Mouse (Mus musculus): ENCODE measurements around the gene Gm20388.

Gene Gm20388

DNA sequence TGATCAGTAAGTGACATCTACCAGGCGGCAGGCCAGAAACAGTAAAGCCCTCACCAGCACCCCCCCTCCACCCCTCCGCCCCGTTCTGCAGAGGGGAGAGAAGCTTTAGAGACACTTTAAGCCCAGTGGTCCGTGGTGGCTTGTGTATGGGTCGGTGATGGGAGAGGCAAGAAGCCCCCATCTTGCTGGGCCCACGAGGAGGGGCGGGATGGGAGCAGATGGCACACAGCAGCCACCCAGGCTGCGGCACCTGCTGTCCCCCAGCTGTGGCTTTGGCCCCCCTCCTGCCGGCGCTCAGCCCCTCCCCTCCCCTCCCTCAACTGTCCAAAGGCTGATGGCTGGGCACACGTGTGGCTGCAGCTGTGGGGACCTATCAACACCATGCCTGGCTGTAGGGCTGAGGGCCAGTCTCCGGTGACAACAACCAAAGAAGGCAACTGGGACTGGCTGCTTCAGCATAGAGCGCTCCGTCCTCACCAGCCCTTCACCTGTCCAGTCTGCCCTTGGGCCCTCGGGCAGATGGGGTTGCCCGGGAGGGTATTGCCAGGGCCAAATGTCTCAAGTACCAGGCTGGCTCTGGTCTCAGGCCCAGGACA is 2740.8 kb downstream of the Gm20388 start:
- no peak for DNase-seq (ENCODE audit: low spot score in 2 of 2)

DNA sequence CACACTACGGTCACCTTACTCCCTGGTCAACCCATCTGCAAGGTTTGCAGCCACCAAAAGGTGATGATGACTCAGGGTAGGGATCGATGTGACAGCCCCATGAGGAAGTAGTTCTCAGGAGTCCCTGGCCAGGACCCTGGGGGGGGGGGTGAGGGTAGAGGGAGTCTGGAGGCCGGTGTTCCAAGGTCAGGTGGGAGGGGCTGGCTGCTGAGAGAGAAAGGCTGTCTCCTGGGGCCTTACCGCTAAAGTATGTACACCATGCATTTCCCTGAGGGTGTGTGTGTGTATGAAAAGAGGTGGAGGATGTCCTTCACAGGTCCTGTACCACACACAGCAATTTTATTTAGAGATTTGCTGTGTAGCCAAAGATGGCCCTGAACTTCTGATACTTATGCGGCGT is 2742.0 kb downstream of the Gm20388 start:
- no peak for DNase-seq (ENCODE audit: low spot score in 2 of 2)

DNA sequence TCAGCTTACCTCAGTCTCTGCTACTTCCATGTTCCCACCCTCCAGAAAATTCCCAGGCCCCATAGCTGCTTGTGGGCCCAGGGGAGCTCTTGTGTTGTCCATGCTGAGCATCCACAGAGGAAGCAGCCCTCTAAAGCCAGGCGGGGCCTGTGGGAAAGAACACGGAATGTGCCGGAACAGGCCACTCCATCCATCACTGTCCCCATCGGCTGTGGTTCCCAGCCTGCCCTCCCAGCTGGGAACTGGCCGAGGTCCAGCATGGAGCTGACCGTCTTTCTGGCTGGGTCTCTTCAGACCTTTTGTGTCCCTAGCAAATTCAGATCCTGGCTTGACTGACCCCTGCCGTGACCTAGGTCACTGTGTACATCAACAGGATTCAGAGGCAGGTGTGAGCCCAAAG is 2744.1 kb downstream of the Gm20388 start:
- no peak for DNase-seq (ENCODE audit: low spot score in 2 of 2)

DNA sequence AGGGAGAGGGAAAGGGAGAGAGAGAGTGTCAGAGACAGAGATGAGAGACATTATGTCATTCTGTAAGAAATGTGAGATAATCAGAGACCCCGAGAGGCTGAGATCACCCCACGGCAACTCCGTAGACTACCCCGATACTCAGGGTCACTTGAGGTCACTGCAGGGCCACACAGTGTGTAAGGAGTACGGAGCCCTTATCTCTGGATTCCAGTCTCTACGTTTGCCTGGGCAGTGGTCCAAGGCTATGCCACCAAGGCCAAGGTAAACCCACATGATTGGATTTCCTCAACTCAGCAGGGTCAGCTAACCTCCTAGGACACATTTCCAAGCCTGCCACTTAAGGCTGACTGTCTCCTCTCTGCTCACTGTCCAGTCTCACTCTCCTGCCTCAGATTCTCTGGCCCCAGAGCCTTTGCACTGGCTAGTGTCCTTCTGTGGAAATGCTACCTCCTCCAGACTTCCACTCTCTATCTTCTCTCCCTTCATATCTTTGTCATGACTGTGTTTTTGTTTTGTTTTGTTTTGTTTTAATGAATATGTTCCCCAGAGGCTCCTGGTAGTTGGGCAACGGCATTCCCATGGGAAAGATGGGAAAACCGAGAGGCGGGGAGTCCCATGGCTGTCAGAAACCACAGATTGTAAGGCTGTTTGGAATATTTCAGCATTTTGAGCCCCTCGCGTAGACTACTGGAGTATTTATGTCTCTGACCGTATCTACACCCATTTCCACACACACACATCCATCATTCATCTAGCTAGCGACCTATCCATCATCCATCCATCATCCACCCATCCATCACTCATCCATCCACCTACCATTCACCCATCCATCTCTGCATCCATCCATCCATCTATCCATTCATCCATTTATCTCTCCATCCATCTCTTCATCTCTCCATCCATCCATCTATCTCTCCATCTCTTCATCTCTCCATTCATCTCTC is 2745.7 kb downstream of the Gm20388 start:
- peak in 1 of 2 experiments; percentile 59 for DNase-seq (ENCODE audit: low spot score in 2 of 2)

DNA sequence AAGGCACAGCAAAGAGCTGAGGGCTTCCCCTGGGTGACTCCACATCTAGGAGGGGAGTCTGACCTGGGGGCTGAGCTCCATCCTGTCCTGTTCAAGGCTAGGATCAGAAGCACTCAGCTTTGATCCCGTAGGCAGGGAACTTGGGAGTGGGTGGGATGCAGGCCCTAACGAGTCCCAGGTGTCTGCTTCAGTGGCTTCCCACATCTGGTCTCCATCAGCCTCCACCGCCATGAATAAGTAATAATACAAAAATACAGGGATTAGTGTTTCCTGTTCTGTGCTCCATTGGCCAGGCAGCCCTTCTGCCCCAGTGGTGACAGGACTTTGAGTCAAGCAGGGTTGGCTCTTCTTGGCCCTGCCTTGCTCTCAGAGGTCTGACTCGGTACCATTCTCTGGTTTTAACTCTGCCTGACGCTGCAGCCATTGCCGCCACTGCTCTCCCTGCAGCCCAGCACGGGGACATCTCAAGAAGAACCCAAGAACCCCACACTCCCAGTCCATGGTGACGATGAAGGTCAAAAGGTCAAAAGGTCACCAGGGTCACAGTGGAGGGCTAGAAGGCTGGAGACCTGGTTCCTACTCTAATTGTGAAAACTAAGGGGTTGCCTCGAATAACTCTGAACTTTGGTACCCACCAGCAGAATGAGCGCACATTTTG is 2747.6 kb downstream of the Gm20388 start:
- DNase-seq (ENCODE audit: low spot score in 2 of 2), result no peak

DNA sequence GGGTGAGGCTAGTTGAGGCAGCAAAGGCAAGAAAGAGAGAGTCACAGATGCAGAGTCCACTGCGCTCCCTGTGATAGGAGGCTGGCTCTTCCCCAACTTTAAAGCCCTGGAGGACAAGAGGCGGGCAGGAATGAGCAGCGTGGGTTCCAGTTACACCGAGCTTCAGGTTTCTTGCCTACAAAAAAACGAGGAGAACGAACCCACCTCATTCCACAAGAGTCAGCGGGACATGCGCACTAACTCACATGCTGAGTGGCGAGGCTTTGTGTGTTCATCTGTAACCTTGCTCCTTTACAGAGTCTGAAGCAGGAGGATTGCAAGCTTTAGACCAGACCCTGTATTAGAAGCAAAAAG is 2748.1 kb downstream of the Gm20388 start:
- DNase-seq (ENCODE audit: low spot score in 2 of 2), result no peak

DNA sequence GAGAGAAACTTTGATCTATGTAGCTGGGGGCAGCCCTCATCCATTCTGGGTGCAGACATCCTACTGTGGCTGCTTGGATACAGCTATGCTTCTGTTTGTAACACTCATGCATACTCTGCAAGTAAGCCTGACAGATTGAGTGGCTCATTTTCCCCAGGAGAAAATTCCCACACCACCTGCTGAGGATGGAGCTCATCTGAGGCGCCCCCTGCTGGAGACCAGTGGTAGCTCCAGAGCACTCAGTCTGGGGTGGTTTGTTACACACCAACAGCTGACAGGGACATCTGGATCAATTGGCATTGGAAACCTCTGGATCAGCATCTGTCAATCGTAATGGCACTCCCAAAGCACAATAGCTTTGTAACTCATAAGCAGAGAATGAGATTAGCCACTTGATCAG is 2749.4 kb downstream of the Gm20388 start:
- DNase-seq (ENCODE audit: low spot score in 2 of 2), result peak in 1 of 2 experiments; percentile 79

DNA sequence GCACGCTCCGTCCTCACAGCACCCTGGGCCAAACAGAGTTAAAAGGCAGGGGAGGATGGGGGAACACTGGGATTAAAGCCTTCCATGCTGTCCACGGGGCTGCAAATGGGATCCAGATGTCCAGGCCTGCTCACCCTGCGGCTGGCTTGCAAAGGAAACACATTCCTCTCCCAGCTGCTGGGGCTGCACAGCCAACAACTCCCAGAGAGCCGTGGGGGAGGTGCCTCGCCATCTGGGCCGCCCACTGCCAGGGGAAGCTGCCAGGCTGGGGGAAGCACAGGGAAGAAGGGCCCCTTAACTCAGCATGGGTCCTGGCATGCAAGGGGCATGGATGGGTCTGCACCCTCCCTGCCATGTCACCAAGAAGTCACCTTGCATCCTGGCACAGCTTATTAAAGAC is 2750.5 kb downstream of the Gm20388 start:
- DNase-seq (ENCODE audit: low spot score in 2 of 2), result no peak

DNA sequence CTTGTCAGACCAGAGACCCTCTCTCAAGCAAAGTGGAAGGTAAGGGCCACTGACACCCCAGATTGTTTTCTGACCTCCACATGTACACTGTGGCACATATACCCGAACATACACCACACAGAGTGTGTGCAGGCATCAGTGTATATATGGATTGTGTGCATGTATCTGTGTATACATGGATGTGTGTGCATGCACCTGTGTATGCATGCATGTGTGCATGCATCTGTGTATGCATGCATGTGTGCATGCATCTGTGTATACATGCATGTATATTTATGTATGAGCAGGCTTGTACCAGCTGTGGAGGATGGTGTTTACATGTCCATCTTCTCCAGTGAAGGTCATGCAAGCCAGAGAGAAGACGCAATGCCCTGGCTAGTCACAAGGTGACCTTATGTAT is 2751.3 kb downstream of the Gm20388 start:
- no peak for DNase-seq (ENCODE audit: low spot score in 2 of 2)

DNA sequence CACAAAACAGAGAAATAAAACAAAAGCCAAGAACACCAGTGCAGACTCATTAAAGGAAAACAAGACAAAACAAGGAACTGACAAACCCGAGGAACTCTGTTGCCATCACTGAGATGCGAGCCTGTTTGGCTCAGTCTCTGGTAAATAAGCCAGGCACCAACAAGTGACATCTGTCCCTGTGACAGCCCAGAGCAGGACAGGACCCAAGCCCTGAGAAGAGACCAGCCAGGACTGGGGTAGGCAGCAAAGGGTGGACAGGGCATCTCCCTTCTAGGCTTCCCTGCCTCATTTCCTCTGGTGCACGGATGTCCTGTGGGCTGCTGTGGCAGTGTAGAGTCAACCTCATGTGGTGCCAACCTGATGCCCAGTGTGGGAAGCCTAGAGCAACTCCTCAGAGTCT is 2752.5 kb downstream of the Gm20388 start:
- DNase-seq (ENCODE audit: low spot score in 2 of 2), result no peak

DNA sequence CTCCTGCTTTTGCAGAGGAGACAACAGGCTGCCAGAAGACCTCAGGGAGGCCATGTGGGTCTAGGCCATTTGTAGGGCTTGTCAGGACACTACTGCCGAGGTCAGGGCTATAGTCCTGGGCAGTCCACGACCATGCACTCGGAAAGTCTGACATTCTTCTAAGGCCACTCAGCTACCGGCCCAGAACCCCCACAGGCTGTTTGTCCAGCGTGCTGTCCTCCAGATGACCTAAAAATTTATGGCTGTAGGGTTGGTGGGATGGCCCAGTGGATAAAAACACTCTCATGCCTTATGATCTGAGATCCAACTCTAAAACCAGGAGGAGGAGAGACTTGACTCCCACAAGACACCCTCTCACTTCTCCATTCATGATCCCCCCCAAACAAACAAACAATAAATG is 2753.0 kb downstream of the Gm20388 start:
- no peak for DNase-seq (ENCODE audit: low spot score in 2 of 2)

DNA sequence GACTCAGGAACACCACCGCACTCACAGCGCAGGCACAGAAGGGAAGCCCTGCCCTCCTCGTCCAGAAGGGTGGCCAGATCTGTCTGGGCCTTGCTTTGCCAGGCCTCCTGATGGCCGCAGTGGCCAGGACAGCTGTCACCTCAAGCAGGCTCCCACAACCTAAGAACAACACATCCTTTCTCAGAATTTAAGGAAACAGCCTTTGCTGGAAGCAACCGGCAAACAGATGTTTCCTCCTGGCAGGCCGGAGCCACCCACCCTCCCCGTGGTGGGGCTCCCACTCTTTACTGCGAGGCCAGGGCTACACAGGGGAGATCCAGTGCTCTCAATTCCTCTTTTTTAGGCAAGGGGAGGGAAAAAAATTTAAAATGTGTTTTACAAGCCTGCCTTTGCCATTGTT is 2754.6 kb downstream of the Gm20388 start:
- DNase-seq (ENCODE audit: low spot score in 2 of 2), result no peak

DNA sequence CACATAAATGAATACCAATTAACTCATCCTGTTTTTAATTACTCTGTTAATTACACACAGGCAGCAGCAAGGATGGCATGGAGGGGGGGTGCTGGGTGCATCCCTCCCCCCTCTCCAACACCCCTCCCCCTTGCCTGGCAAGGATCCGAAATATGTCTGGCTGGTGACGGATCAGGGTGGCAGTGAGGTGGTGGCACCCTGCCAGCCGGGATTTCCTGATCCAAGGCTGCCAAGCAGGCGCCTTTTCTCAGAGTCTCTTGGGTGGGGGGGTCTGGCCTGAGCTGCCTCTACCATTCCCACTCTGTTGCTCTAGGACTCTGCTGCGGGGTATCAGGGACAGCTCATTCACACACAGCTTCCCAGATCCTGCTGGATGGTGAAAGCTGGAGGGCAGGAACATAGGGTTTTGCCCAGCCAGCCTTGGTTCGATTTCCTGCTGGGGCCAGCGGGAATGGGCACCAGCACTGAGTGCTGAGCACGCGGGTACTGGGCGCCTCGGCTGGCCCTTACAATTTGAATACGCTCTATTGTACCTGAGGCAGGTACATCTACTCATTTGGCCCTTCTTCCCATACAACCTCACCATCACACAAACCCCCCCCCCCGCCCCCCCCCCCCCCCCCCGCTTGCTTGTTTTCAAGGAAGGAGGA is 2755.2 kb downstream of the Gm20388 start:
- DNase-seq (ENCODE audit: low spot score in 2 of 2), result peak in 1 of 2 experiments; percentile 47

DNA sequence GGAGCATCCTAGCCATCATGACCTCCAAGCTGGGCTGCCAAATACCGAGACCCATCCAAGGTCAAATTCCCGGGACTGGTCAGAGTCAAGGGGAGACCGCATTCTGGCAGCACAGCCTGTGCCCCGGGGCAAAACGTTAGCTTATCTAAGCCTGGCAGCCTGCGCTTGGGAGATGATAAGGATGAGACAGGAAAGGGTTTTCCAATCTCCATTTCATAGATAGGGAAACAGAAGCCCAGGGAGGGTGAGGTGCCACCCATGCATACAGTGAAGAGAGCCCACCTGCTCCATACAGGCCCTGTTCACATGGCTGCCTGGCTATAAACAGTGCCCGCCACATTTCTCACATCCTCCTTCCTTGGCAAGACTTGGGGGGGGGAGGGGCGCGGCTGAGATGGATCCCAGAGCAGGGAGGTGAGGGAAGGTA is 2755.7 kb downstream of the Gm20388 start:
- peak in 1 of 2 experiments; percentile 57 for DNase-seq (ENCODE audit: low spot score in 2 of 2)

DNA sequence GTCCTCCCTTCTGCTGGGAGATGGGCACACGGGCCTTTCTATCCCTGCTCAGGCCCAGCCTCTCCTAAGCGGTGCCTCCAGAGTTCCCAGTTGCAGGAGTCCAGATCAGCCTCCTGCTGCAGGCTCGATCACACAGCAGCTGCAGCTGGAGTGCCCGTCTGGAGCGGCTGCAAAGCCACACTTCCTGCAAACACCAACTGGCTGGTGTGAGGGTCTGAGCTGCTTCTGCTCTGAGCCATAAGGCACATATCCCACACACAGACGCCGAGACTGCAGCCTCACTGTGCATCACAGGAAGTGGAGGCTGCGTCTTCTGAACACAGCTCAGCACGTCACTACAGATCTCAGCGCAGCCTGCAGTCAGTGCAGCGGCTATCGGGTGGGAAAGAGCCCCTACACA is 2756.2 kb downstream of the Gm20388 start:
- no peak for DNase-seq (ENCODE audit: low spot score in 2 of 2)

DNA sequence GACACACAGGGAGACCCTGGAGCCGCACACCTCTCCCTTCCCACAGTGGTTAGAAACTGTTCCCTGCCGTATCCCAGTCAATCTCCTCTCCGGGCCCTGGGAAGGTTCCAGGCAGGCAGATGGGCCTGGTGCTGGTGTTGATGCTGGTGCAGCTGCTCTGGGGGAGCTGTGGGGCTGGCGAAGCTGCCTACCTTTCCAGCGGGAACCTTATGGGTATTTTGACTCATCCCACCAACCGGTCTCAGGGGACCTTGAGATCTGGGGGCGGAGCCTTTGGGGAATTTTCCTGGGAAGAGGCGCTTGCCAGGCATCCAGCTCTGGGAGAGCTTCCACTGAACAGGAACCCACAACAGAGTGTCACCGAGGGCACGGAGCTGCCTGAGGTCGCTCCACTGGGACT is 2757.2 kb downstream of the Gm20388 start:
- no peak for DNase-seq (ENCODE audit: low spot score in 2 of 2)

DNA sequence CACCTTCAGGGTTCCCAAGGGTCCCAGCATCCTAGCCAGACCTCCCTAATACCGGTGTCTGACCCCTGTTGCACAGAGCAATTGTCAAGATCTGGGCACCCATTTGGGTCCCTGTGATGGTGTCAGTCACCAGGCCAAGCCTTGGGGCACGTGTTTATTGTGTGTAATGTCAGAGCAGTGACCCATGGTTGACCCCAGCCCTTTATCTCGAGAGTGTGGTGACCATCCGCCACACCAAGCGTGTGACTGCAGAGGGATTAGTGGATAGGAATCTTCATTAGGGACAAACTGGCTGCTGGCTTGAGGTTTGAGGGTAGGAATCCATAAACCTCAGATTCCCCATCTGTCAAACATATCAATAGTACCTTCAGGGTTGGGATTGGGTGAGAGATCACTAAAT is 2758.7 kb downstream of the Gm20388 start:
- DNase-seq (ENCODE audit: low spot score in 2 of 2), result no peak

DNA sequence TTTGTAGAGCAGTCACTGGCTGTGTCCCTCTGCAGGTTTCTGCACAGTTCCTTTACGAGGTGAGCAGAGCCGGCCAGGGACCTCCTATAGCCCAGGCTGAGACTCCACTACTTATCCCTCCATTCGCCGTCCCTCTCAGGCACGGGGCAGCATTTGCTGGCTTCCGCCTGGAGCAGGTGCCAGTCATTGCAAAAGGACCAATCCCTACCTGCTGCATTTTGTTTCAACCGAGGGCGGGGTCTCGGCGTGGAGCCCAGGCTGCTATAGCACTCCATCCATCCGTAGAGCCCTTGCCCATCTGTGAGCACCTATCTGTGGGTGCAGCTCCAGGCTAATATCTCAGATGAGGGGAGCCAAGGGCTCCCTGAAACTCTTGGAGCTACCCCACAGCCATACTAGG is 2759.4 kb downstream of the Gm20388 start:
- no peak for DNase-seq (ENCODE audit: low spot score in 2 of 2)

DNA sequence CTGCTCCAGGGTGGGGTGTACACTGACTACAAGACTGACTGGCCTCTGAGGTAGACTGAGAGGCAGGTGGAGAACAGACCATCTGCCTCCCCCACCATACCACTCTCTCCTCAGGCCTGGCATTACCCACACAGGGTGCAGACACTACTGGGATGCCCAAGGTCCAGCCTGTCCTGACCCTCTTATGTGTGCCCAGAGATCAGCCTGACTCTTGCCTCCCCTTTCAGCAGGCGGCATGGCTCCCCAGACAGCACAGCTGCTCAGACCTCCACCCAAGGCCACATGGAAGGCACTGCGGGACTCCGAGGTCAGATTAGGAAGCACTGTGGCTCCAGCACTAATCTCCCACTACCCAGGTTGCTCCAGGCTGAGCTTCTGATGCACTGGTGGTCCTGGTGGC is 2760.1 kb downstream of the Gm20388 start:
- no peak for DNase-seq (ENCODE audit: low spot score in 2 of 2)

DNA sequence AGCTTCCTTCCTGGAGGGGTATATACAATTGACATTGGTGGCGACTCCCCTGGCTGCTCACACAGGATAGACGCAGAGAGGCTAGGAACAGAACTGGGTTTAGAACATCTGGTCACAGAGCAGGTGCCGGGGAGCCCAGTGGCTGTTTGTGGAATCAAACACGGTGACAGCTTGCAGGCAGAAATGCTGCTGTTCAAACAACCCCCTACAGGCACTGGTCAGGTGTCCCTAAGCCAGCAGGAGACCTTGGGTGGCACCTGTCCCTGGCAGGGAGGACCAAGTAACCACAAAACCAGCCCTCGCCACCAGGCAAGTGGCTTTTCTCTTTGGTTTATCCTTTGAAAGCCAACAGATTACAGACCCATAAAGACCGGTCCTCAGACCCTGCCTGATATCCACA is 2761.3 kb downstream of the Gm20388 start:
- DNase-seq (ENCODE audit: low spot score in 2 of 2), result no peak

DNA sequence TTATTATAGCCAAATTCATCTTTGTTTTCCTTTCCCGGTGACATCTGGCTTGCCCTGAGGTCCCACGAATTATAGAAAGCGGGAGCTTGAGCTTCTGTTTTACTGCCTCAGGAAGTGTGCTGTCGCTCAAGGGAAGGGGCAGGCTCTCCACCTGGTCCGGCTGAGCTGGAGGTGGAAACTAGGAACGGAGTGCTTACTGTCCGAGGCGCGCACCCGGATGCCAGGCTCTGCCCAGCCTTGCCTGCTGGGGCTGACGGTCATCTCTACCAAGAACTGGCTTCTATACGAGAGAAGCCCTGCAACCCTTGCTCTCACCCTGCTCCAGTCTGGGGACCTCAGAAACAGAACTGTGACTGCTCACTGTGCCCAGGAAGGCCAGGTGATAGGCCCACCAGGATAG is 2763.3 kb downstream of the Gm20388 start:
- no peak for DNase-seq (ENCODE audit: low spot score in 2 of 2)

DNA sequence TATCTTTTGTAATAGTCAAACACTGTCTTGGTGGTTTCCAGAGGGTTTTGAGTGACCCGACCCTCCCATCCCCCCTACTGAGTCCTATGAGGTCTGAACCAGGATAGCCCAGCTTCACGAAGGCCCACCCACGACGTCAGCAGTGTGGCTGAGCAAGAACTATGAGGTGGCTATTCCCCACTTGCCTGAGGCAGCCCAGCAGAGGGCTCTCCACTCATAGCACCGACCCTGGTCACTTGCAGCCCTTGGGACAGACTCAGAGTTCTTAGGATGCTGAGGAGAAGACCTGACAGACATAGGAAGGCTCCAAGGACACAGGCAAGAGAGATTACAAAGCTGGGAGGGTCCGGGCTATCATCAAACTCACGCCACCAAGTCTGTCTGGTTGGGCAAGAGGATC is 2764.4 kb downstream of the Gm20388 start:
- no peak for DNase-seq (ENCODE audit: low spot score in 2 of 2)
